Mouse (Mus musculus) megakaryocyte, embryonic 14.5 days (primary cell): ENCODE results near the gene Abtb2. TPM values are rescaled to one million over a fixed set of nuclear protein-coding genes. Genes with fewer than 3 reads are reported as not detected.
A peak's percentile ranks its signal among the peaks of the same experiment; 100 is the strongest.
"Not testable (repeated sequence)": the region's sequence is repeated elsewhere in the genome, so short reads cannot be mapped to it uniquely, and the experiment has no call there.

Experiments used
- H3K27me3 ChIP-seq: replicated peaks from 2 replicates; pipeline ENCODE3; 2012; ENCODE audit warnings: inconsistent platforms
- H3K36me3 ChIP-seq: replicated peaks from 2 replicates; pipeline ENCODE3; 2012; ENCODE audit warnings: low read length, inconsistent platforms, mixed read lengths
- H3K4me1 ChIP-seq: 2 replicates; pipeline ENCODE4 v1.6.1; 2012; ENCODE audit warnings: inconsistent platforms
- H3K4me3 ChIP-seq: replicated peaks from 2 replicates; pipeline ENCODE3; 2012; ENCODE audit warnings: moderate library complexity, mild to moderate bottlenecking, inconsistent platforms
- H3K9me3 ChIP-seq: 2 replicates; pipeline ENCODE4 v1.6.1; 2012; ENCODE audit warnings: inconsistent platforms
- FLI1 ChIP-seq: IDR thresholded peaks from 2 replicates; pipeline ENCODE4 v1.6.1; 2012; ENCODE audit warnings: low read length, inconsistent platforms, mixed read lengths
- GATA1 ChIP-seq: IDR thresholded peaks from 3 replicates; pipeline ENCODE4 v1.6.1; 2012; ENCODE audit warnings: mixed read lengths, low read length, inconsistent platforms, borderline replicate concordance
- polyA plus RNA-seq: library from polyadenylated mRNA; stranded (reverse); fragments of >175 nt; gene quantifications from 2 replicates; pipeline ENCODE4 v1.2.3, GENCODE M21; 2012; ENCODE audit warnings: low replicate concordance; ENCODE audit not compliant: insufficient read depth

The Abtb2 gene
- 0.50 TPM in 1 of 2 replicates, not detected in the other for polyA plus RNA-seq

DNA sequence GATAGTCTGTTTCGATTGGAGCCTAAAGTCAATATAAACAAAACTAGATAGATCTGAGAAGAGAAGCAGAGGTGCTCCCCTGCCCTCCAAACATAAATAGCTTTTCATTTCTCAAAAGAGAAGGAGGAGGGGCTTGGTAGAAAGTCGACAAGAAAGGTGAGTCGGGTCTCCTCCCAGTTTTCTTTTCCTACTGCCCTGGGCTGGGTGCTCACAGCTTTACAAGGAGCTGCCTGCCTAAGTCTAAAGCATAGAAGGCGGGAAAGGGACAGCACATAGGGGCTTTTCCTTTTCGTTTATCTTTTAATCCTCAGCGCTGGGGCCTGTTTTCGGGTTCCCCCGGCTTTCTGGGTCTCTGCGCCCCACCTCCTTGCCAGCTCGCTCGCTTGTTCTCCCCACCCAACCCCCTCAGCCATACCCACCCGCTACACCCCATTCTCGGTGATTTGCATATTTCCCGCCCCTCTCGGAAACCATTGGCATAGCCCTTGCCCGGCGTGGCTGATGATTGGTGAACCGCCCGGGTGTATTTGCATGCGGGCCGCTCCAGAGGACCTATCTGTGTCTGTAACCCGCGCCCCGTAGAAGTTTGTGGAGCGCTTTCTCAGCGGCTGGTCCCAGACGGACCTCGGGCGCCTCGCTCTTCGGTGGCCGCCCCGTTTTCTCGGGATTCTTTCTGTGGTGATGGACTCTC is at the start of gene Abtb2:
Gene Abtb2, plus strand, starts transcription at position 579 of the 691 bp plus-strand sequence.
- H3K4me1 ChIP-seq = peaks cover 24% of the 10 kb centered on the region
- peaks cover 81% of the 10 kb centered on the region for H3K27me3 ChIP-seq
- TF ChIP-seq GATA1 (no peak), FLI1 (no peak)
- no peaks in the 10 kb centered on the region for H3K36me3 ChIP-seq
- H3K4me3 ChIP-seq = peak within 1 kb of the TSS; percentile 92
- H3K9me3 ChIP-seq = no peaks in the 10 kb centered on the region

DNA sequence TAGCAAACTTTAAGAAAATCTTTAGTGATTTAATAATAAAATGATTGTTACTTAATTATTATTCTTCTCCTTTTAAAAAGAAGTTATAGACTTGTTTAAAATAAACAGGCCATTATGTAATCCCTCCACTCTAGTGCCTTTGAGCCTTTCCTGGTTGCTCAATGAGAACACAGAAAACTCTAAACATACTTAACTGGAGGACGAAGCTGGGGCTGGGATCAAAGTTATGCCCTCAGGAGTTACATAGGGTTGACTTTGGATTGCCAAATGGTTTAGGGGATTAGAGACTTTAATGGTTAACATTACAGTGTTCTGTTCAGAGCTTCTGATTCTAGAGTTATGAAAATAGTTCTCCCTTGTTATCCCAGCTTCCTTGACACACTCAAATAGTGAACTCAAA is 49.6 kb upstream of the Abtb2 start:
- Histone ChIP-seq H3K4me1 (no peaks in the 10 kb centered on the region), H3K4me3 (no peak overlapping the region), H3K36me3 (no peaks in the 10 kb centered on the region), H3K27me3 (peaks cover 8% of the 10 kb centered on the region), H3K9me3 (0 out of 2 replicates have a peak, but pooled peaks cover 2% of the 10 kb centered on the region)
- TF ChIP-seq FLI1 = no peak
- no peak for TF ChIP-seq GATA1

DNA sequence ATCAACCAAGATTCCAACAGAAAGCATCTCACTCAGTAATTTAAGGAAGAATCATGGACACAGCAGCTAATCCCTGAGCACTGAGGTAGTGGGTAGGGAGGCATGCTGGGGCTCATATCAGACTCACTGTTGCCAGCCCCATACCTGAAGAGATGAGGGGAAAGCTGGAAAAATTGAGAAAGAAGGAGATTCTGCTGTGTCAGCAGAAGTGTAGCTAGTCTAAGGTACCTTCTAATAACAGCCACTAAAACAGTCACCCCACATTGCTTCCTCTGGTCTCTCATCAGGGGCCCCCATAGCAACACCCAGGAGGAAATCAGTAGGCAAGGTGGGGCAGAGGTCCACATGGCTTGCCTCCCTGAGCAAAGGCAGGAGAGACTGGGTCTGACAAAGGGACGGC is 40.5 kb upstream of the Abtb2 start:
- Histone ChIP-seq H3K36me3 (no peaks in the 10 kb centered on the region), H3K4me1 (no peaks in the 10 kb centered on the region), H3K4me3 (no peak overlapping the region), H3K27me3 (peaks cover 12% of the 10 kb centered on the region), H3K9me3 (no peaks in the 10 kb centered on the region)
- TF ChIP-seq GATA1 (no peak), FLI1 (no peak)

DNA sequence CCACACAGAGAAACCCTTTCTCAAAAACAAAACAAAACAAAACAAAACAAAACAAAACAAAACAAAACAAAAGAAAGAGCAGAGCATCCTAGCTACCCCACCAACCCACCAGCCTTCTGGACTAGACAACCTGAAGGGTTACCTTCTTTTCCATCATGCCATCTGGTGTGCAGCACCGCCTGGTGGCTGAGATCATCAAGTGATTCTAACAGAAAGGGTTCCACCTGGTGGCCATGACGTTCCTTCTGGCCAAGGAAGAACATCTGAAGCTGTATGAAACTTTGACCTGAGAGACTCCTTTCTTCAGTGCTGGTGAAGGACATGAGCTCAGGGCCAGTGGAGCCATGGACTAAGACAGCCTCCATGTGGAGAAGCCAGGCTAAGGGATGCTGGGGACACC is 19.0 kb upstream of the Abtb2 start:
- H3K4me3 ChIP-seq = no peak overlapping the region
- TF ChIP-seq FLI1 (no peak), GATA1 (no peak)
- H3K4me1 ChIP-seq = peaks cover 10% of the 10 kb centered on the region
- H3K27me3 ChIP-seq = peaks cover 4% of the 10 kb centered on the region
- no peaks in the 10 kb centered on the region for H3K9me3 ChIP-seq
- H3K36me3 ChIP-seq = no peaks in the 10 kb centered on the region

- peaks cover 19% of the 10 kb centered on the region for H3K27me3 ChIP-seq
- not testable (repeated sequence) for H3K36me3 ChIP-seq, H3K4me1 ChIP-seq, H3K4me3 ChIP-seq, H3K9me3 ChIP-seq
Observed at GRCm38 (mm10) chr2:103550301-103550700, 15.8 kb upstream of the Abtb2 start.

DNA sequence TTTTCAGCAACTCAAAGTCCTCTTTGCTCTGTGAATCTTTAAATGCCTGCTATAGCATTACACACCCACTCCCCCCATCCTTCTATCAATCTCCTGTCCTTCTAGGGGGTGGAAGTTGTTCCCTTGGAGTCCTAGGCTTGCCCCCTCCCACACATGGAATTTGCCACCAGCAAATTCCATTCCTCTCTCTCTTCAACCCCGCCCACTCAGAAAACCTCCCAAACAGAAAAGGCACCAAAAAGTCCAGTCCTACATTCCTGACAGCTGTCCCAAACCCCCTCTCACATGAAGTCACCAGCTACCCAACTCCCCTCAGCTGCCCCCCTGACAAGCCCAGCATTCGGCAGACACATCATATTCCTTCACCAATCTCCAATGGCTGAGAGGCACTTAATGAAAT is 12.1 kb upstream of the Abtb2 start:
- no peaks in the 10 kb centered on the region for H3K36me3 ChIP-seq
- TF ChIP-seq GATA1 (no peak), FLI1 (no peak)

DNA sequence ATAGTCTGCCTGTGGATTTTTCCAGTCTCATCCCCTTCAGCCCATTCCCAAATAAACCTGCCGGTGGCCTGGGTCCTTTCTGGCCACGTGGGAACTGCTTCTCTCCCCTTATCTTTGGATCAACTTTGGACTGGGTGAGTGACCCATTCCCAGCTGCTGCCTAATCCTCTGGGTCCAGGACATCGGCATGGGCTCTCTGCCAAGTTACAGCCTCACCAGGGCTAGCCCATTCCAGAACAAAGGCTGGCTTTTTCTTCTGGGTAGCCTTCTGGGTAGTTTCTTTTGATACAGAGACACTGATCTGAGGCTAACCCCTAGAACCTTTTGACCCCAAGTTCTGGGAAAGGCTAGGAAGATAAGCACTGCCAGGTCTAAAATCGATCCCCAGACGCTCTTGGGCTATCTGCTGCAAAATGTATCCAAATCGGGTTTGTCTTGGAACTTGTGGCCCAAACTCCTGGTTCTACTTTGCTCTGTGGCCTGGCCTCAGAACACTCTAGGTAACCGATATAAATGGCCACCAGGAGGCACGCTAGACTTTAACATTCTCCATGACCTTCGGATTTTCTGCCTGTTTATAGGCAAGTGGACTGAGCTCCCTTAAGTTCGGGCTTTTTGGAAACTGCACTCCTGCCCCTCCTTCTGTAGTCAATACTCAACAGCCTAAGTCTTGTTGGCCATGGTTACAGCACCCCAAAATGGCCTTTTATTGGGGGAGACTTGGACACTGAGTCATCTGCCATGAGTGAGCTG is 9.8 kb upstream of the Abtb2 start:
- Histone ChIP-seq H3K4me1 (no peaks in the 10 kb centered on the region), H3K4me3 (no peak overlapping the region), H3K36me3 (no peaks in the 10 kb centered on the region), H3K27me3 (peaks cover 56% of the 10 kb centered on the region), H3K9me3 (peaks cover 8% of the 10 kb centered on the region)
- TF ChIP-seq GATA1 (no peak), FLI1 (no peak)

More for the DNA sequence above, 12.1 kb upstream of the Abtb2 start:
- no peaks in the 10 kb centered on the region for H3K4me1 ChIP-seq
- no peaks in the 10 kb centered on the region for H3K9me3 ChIP-seq
- H3K4me3 ChIP-seq = no peak overlapping the region
- H3K27me3 ChIP-seq = peaks cover 44% of the 10 kb centered on the region

- H3K27me3 ChIP-seq = peaks cover 67% of the 10 kb centered on the region
- TF ChIP-seq FLI1 (no peak), GATA1 (no peak)
- peaks cover 11% of the 10 kb centered on the region for H3K4me1 ChIP-seq
- peaks cover 8% of the 10 kb centered on the region for H3K9me3 ChIP-seq
- H3K36me3 ChIP-seq = no peaks in the 10 kb centered on the region
- no peak overlapping the region for H3K4me3 ChIP-seq
Observed at GRCm38 (mm10) chr2:103560955-103561354, 5.2 kb upstream of the Abtb2 start.

DNA sequence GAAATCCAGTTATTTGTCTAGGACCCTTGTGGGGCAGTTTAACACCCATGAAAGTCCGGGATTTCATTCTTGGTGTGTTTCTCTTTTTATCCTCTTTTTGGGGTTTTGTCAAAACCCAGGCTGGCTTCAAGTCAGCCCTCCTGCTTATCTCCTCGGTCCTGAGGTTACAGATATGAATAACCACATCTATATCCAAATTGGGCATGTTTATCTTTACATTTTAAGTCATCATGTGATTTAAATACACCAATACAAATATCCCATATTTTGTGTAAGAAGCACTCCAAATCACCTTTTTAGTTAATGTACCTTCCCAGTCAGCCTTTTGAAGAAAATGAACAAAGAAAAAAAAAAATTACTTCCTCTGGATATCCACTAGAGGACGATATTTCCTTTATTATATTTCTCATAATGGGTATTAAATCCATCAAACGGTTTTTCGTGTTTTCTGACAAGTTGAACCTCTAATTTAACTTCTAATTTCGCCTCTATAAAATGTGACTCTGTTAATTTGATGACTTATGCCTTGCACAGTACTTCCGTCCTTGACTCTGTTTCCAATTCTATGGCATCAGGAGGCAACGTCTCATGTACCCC is 1.6 kb upstream of the Abtb2 start:
- TF ChIP-seq FLI1 = no peak
- no peak for TF ChIP-seq GATA1
- no peaks in the 10 kb centered on the region for H3K36me3 ChIP-seq
- H3K27me3 ChIP-seq = peaks cover 74% of the 10 kb centered on the region
- H3K9me3 ChIP-seq = peaks cover 8% of the 10 kb centered on the region
- peak overlapping the region; percentile 92 for H3K4me3 ChIP-seq
- peaks cover 24% of the 10 kb centered on the region for H3K4me1 ChIP-seq

DNA sequence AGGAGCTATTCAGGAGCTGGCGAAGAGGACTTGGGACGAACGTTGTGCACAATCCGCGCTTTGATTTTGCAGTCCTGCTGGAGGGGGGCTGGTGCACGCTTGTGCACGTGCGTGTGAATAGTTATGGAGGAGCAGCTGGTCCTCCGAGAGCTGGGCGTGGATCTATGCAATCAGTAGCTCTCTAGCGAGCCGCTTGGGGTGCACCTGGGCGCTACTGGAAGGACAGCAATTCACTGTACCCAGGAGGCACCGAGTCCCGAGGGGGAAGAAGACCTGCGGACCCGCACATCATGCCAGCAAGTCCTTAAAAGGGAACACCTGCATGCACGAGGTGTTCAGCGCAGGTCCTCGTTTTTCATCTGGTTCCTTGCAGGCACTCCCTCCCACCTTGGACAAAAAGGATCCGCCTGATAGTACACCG is 929 bp upstream of the Abtb2 start:
- H3K9me3 ChIP-seq = peaks cover 2% of the 10 kb centered on the region; the same call in 1 of the 2 replicates
- peaks cover 76% of the 10 kb centered on the region for H3K27me3 ChIP-seq
- no peaks in the 10 kb centered on the region for H3K36me3 ChIP-seq
- TF ChIP-seq FLI1 (no peak), GATA1 (no peak)
- H3K4me3 ChIP-seq = peak overlapping the region; percentile 92
- peaks cover 24% of the 10 kb centered on the region for H3K4me1 ChIP-seq
